Mouse (Mus musculus) forebrain, embryonic 10.5 days (tissue): ENCODE measurements around the gene Tnrc6b. TPM values are rescaled to one million over a fixed set of nuclear protein-coding genes. Genes with fewer than 3 reads are reported as not detected.

Experiments
- DNase-seq: peaks from one replicate; pipeline ENCODE4 v3.0.0-alpha.2; 2017; ENCODE audit warnings: low spot score; ENCODE audit errors: extremely low spot score
- H3K27ac ChIP-seq: fragments of 300-500 bp; sonication (generic); 2 replicates; pipeline ENCODE4 v1.5.1; 2016; ENCODE audit warnings: mild to moderate bottlenecking
- H3K27me3 ChIP-seq: fragments of 300-500 bp; sonication (generic); 2 replicates; pipeline ENCODE4 v1.6.1; 2016; ENCODE audit warnings: mild to moderate bottlenecking; ENCODE audit not compliant: poor library complexity, severe bottlenecking
- H3K36me3 ChIP-seq: fragments of 300-500 bp; sonication (generic); replicated peaks from 2 replicates; pipeline ENCODE4 v1.6.1; 2016; ENCODE audit warnings: mild to moderate bottlenecking, moderate library complexity
- H3K4me1 ChIP-seq: fragments of 300-500 bp; sonication (generic); 2 replicates; pipeline ENCODE4 v1.6.1; 2016
- H3K4me3 ChIP-seq: fragments of 300-500 bp; sonication (generic); 2 replicates; pipeline ENCODE4 v1.5.1; 2016; ENCODE audit warnings: mild to moderate bottlenecking, moderate library complexity
- H3K9me3 ChIP-seq: fragments of 300-500 bp; sonication (generic); 2 replicates; pipeline ENCODE4 v1.6.1; 2016; ENCODE audit warnings: mild to moderate bottlenecking, moderate library complexity
- WGBS: fragments of 180-500 bp; shearing (Covaris S2); methylation state at CpG from one replicate; pipeline ENCODE4 v1.1.7; 2016; 5-methylcytosine and 5-hydroxymethylcytosine counted together
- polyA plus RNA-seq: library from polyadenylated mRNA; unstranded; fragments of >200 nt; fragmentation: Nextera tagmentation; extraction: Ambion mirVana; gene quantifications from 2 replicates; pipeline ENCODE4 v1.2.1, GENCODE M21; 2016

The Tnrc6b gene
- polyA plus RNA-seq, 1 experiment from 2014 or later, result 40.5 TPM

DNA sequence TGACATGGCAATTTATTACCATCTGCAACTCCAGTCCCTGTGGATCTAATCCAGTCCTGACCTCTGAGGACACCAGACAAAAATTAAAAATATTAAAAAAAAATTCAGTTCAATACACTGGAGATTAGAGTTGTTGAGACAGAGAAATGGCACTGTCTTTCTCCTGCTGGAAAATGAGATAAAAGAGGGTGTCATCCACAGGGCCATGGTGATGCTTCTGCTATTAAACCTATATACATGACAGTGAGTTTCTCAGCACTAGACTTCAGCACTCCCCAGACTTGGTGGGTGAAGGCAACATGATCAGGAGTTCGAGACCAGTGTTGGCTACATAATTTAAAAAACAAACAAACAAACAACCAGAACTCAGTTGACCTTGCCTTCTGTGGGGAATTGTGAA is 43.0 kb downstream of the Tnrc6b start:
- H3K4me1 ChIP-seq, result peaks cover 5% of the 10 kb centered on the region; the same call in 1 of the 2 replicates
- no peak overlapping the region for H3K4me3 ChIP-seq
- no peaks in the 10 kb centered on the region for H3K27me3 ChIP-seq
- H3K27ac ChIP-seq, result no peak overlapping the region
- no peak for DNase-seq
- WGBS, result 83% methylated on average over 1 of the region's 1 CpGs
- no peaks in the 10 kb centered on the region for H3K9me3 ChIP-seq
- no peaks in the 10 kb centered on the region for H3K36me3 ChIP-seq

DNA sequence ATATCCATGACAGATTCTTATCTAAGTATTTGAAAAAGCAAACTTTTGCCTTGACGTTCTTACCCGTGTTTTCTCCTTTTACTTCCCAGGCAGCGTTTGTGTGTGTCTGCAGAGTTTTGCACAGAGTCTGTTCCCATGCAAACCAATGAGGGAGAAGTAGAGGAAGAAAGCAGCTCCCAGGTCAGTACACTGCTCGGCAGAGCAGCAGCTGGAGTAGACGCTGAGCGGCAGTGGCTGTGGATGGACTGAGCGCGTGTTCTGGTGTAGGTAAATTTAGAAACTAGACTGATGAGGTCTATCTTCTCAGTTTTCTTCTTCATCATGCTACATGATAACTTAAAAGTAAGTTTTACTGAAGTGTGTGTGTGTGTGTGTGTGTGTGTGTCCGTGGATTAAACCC is 48.3 kb downstream of the Tnrc6b start:
- DNase-seq, result no peak
- H3K9me3 ChIP-seq, result no peaks in the 10 kb centered on the region
- 92% methylated on average over 9 of the region's 9 CpGs for WGBS
- H3K4me1 ChIP-seq, result no peaks in the 10 kb centered on the region
- H3K27ac ChIP-seq, result no peak overlapping the region
- no peaks in the 10 kb centered on the region for H3K27me3 ChIP-seq
- H3K36me3 ChIP-seq, result no peaks in the 10 kb centered on the region
- H3K4me3 ChIP-seq, result no peak overlapping the region

DNA sequence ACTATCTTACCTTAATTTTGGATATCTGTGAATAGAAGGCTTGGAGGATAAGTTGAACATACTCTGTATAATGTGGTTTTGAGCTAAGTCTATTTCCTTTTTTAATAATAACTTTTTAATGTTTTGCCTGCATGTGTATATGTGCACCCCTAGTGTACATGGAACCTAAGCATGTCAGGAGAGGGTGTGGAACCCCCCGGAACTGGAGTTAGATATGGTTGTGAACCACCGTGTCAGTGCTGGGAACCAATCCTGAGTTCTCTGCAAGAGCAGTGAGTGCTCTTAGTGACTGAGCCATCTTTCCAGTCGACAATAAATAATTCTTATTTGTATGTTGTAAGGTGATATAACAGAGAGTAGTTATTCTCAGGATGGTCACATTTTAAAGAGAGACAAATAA is 49.4 kb downstream of the Tnrc6b start:
- WGBS, result 88% methylated on average over 3 of the region's 3 CpGs
- H3K9me3 ChIP-seq, result no peaks in the 10 kb centered on the region
- no peaks in the 10 kb centered on the region for H3K36me3 ChIP-seq
- H3K27ac ChIP-seq, result no peak overlapping the region
- no peak for DNase-seq
- no peak overlapping the region for H3K4me3 ChIP-seq
- no peaks in the 10 kb centered on the region for H3K4me1 ChIP-seq
- H3K27me3 ChIP-seq, result no peaks in the 10 kb centered on the region

DNA sequence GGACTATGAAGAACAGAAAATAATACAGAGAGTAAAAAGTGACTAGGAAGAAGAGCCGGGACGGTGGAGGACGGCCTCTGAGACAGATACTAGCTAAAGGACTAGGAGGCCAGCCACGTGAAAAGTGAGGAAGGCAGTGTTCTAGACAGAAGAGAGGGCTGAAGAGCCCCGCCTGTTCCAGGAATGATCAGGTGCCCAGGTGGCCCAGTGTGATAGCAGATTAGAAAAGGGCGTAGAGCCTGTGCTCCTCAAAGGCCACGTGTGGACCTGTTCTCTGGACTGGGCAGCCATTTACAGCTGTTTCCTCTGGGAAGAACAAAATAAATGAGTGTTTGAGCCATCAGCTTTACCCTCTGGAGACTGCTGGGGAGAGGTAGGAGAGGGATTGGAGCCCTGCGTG is 49.8 kb downstream of the Tnrc6b start:
- 0 out of 2 replicates have a peak overlapping the region, but pooled peaks have one; percentile 12 for H3K27ac ChIP-seq
- peak; percentile 16 for DNase-seq
- H3K4me3 ChIP-seq, result no peak overlapping the region
- H3K9me3 ChIP-seq, result no peaks in the 10 kb centered on the region
- WGBS, result 69% methylated on average over 8 of the region's 8 CpGs
- no peaks in the 10 kb centered on the region for H3K36me3 ChIP-seq
- H3K27me3 ChIP-seq, result no peaks in the 10 kb centered on the region
- H3K4me1 ChIP-seq, result no peaks in the 10 kb centered on the region

DNA sequence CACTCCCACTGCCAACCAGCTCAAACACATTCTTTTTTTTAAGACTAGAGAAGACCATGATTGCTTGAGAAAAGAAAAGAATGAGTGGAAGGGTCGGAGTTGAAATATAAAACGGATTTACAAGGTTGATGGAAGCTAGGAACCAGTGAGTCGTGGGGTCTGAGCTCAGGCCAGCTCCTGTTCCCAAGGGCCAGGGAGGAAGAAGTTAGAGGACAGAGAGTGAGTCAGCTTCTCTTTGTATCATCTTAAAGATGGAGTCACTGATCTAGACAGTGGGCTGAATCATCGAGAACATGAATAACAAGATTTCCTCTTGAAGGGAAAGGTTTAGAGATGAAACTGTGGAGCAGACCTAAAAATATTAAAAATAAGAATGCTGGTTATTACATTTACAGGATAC is 51.5 kb downstream of the Tnrc6b start:
- 86% methylated on average over 4 of the region's 4 CpGs for WGBS
- H3K36me3 ChIP-seq, result no peaks in the 10 kb centered on the region

DNA sequence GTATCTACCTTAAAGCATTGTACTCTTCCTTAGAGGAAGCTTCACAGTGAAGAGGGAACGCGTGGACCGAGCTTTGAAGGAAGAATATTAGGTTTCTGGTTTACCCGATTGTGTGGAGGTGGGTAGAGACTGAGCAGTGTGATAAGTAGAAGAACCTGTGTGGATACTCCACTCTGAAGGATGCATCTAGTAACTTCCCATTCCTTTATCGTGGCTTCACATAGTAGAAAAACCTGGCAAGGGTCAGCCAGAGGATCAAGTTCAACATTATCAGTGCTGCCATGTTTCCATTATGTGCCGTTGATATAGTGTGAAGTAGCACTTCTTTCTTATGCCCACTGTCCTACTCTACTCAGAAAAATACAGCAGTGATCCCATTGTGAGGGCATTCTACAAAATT is 53.6 kb downstream of the Tnrc6b start:
- Histone ChIP-seq H3K27ac (no peak overlapping the region), H3K4me3 (no peak overlapping the region), H3K36me3 (no peaks in the 10 kb centered on the region), H3K4me1 (no peaks in the 10 kb centered on the region), H3K27me3 (no peaks in the 10 kb centered on the region), H3K9me3 (no peaks in the 10 kb centered on the region)
- 94% methylated on average over 6 of the region's 6 CpGs for WGBS
- no peak for DNase-seq

More for the DNA sequence above, 51.5 kb downstream of the Tnrc6b start:
- no peaks in the 10 kb centered on the region for H3K27me3 ChIP-seq
- H3K27ac ChIP-seq, result no peak overlapping the region
- H3K4me3 ChIP-seq, result no peak overlapping the region
- no peaks in the 10 kb centered on the region for H3K4me1 ChIP-seq
- no peaks in the 10 kb centered on the region for H3K9me3 ChIP-seq
- no peak for DNase-seq

DNA sequence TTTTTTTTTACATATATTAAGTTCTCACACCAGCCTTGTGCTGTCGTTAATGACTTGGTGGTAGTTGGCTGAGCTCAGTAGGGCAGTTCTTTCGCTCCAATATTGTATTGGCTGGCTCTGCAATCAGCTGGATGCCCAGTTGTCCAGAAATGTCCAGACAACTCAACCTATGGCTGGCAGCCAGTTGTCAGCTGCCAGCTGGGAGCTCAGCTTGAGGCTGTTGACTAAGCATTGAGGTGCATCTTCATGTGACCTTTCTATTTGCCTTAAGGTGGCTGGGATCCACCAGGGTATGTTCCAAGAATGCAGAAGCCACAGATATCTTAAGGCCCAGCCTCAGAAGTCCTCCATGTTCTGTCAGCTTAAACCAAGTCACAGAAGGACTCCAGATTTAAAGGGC is 54.3 kb downstream of the Tnrc6b start:
- WGBS, result 93% methylated on average over 2 of the region's 2 CpGs
- no peak for DNase-seq
- H3K36me3 ChIP-seq, result no peaks in the 10 kb centered on the region

DNA sequence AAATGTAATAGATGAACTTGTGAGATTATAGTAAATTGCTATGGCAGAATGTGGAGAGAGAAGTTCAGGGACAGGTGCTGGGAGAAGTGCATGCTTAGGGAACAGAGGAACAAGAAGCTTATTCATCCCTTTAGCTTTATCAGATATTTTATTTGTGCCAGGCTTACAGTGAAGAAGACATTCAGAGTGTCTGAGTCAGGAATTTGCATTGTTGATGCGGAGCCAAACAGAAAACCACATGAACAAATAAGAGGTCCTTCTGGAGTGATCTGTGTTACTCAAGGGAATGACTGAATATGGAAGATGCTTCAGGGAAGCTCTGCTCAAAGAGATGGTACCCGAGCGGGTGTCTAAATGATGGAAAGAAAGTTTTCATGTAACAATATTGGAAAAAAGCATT is 57.1 kb downstream of the Tnrc6b start:
- H3K4me1 ChIP-seq, result no peaks in the 10 kb centered on the region
- WGBS, result 92% methylated on average over 3 of the region's 3 CpGs
- H3K27ac ChIP-seq, result no peak overlapping the region
- no peak for DNase-seq
- H3K36me3 ChIP-seq, result no peaks in the 10 kb centered on the region
- H3K9me3 ChIP-seq, result no peaks in the 10 kb centered on the region
- H3K27me3 ChIP-seq, result no peaks in the 10 kb centered on the region
- H3K4me3 ChIP-seq, result no peak overlapping the region

More for the DNA sequence above, 54.3 kb downstream of the Tnrc6b start:
- H3K4me1 ChIP-seq, result no peaks in the 10 kb centered on the region
- no peaks in the 10 kb centered on the region for H3K27me3 ChIP-seq
- no peak overlapping the region for H3K4me3 ChIP-seq
- H3K9me3 ChIP-seq, result no peaks in the 10 kb centered on the region
- H3K27ac ChIP-seq, result no peak overlapping the region

DNA sequence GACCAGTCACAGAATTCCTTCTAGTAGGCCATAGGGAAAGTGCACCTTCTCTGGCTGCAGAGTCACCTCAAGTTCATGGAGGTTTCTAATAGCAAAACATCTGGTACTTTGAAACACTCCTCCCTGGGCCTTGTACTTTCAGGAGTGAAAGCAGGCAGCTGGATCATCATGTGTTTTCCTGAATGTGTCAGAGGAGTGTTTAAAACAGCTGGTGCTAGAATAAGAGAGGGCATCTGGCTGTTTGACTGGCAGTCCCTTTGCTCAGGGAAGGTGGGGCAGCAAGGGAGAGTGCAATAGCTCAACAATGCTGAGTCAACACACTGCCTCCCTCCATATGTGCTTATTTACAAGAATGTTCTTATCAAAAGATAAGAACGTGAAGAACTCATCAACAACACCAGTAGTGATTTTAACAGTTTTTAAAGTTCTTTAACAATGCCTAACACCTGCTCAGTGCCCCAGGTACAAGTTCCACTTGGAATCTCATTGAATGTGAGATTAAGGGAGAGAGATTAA is 60.9 kb downstream of the Tnrc6b start:
- no peak for DNase-seq

DNA sequence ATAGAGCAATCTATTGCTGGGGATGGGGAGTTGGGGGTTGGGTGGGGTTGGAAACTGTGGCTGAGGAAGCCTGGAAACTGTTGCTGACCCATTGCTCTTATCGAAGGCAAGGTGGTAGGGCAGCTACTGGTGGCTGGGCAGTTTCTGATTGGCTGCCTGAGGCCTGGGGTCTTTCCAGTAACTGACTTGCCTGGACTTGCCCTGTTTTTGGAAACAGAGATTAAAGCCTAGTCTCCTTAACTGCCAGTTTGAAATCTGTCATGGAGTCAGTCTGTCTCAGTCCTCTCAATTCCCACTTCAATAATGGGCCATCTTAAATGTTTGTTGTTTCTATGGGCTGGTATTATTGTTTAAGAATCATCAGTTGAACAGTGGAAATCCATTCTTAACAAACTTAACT is 63.6 kb downstream of the Tnrc6b start:
- Histone ChIP-seq H3K4me1 (no peaks in the 10 kb centered on the region), H3K9me3 (no peaks in the 10 kb centered on the region)
- WGBS, result 87% methylated on average over 1 of the region's 1 CpGs

More for the DNA sequence above, 60.9 kb downstream of the Tnrc6b start:
- Histone ChIP-seq H3K9me3 (no peaks in the 10 kb centered on the region), H3K4me3 (no peak overlapping the region), H3K4me1 (no peaks in the 10 kb centered on the region), H3K36me3 (no peaks in the 10 kb centered on the region), H3K27ac (no peak overlapping the region), H3K27me3 (no peaks in the 10 kb centered on the region)
- 64% methylated on average over 1 of the region's 1 CpGs for WGBS

DNA sequence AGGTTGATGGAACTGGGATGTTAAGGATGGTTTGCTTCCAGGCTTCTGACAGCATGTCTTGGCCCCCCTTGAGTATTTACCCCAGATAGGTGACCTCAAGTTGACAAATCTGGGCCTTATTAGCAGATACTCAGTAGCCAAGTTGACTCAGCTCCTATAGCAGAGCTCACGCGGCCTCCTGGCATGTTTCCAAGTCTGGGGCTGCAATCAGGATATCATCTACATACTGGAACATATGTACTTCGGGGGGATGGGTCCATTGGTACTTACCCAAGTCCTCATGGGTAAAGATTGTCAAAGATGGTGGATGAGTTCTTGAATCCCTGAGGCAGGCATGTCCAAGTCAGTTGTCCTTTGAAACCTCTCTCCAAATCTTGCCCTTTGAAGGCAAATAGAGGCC is 67.9 kb downstream of the Tnrc6b start:
- DNase-seq, result no peak
- Histone ChIP-seq H3K27ac (no peak overlapping the region), H3K4me3 (no peak overlapping the region), H3K9me3 (no peaks in the 10 kb centered on the region), H3K27me3 (no peaks in the 10 kb centered on the region), H3K4me1 (no peaks in the 10 kb centered on the region), H3K36me3 (no peaks in the 10 kb centered on the region)
- WGBS, result 87% methylated on average over 3 of the region's 3 CpGs

More for the DNA sequence above, 63.6 kb downstream of the Tnrc6b start:
- H3K36me3 ChIP-seq, result no peaks in the 10 kb centered on the region
- DNase-seq, result no peak
- no peak overlapping the region for H3K27ac ChIP-seq
- no peaks in the 10 kb centered on the region for H3K27me3 ChIP-seq
- no peak overlapping the region for H3K4me3 ChIP-seq

DNA sequence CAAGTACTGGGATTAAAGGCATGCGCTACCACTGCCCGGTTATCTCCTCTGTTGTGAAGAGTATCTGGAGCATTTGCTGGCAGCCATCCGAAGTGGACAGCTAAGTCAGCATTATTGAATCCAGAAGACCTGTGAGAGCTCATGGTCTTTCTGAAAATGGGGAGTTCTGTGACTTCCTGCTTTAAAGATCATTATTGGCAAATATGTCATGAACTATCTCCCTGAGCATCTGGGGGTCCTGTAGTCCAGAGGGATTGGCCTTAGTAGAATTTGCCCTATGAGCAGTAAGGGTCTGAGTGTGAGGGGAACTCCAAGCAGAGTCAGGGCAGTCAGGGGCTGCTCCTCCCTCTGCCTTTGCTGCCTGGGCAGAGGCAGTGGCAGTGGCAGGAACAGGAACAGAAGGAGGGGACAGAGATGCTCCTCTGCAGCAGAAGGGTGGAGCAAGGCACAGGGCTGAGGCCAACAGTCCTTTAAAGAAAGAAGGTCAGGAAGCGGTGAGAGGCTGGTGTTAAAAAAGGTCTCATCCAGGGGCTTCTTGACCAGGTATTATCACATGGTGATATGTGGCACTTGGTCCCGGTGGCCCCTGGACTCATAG is 69.1 kb downstream of the Tnrc6b start:
- Histone ChIP-seq H3K27ac (no peak overlapping the region), H3K36me3 (no peaks in the 10 kb centered on the region), H3K9me3 (no peaks in the 10 kb centered on the region), H3K27me3 (no peaks in the 10 kb centered on the region), H3K4me1 (peaks cover 10% of the 10 kb centered on the region), H3K4me3 (no peak overlapping the region)
- no peak for DNase-seq
- WGBS, result 89% methylated on average over 5 of the region's 5 CpGs

DNA sequence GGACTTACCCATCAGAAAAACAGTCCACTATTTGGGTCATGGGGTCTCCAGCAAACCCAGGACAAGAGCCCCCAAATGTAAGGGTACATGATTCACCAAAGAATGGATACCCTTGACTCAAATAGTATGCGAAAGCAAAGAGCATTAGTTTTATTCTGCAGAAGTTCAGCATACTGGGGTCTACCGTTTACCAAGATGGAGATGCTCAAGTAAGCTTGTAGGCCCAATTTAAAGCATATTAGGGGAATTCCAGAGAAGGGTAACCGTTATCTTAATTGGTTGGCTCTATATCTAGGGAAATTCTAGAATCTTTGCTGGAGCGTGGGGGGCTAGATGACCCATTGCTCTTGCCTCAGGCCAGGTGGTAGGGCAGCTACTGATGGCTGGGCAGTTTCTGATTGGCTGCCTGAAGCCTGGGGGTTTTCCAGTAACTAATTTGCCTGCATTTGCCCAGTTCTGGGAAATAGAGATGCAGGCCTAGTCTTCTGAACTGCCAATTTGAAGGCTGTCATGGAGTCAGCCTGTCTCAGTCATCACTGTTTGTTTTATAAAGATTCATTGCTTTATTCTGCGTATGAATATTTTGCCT is 70.2 kb downstream of the Tnrc6b start:
- Histone ChIP-seq H3K4me3 (no peak overlapping the region), H3K9me3 (no peaks in the 10 kb centered on the region), H3K4me1 (peaks cover 11% of the 10 kb centered on the region), H3K27ac (no peak overlapping the region), H3K27me3 (no peaks in the 10 kb centered on the region), H3K36me3 (no peaks in the 10 kb centered on the region)
- 89% methylated on average over 5 of the region's 5 CpGs for WGBS
- DNase-seq, result no peak
